Mouse (Mus musculus): ENCODE data around the gene Psmd12.

Psmd12 gene

DNA sequence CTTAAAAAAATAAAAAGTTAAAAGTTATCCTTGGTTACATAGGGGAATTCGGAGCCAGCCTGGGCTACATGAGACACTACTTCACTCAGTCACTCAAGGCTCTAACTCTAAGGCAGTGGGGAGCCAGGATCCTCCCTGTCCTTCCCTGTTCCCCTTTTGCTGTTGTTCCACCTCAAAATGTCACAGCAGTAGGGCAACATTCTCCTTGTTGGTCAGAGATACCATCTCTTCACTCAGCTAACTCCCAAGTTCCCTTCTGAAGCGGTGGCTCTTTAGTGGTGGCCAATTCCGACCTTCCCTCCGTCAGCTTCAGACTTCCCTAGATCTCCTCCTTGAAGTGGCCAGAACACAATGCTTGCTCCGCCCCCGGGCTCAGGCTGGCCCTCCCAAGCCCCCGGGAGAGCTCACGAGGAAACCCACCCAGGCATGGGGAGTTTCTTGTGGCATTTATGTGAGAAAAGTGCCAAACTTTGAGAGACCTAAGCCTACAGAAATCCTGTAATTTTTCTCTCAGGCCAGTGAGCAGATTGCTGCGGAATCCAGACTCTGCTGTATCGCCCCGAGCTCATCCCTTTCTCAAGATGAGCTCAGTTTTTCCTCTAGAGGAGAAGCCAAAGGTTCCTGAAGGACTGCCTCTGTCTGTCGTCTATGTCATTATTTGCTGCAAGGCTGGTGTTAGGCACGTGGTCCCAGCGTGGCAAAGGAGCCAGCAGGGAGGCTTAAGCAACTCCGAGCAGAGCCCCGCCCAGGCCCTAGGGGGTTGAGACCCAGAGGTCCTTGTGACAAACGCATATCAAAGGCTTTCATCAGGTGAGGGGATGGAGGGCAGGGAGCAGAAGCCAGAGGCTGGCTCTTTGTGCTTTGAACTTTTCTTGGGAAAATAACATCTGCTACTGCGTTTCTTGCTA is 31.3 kb downstream of the Psmd12 start:
- DNase-seq (ENCODE audit: low read depth), result peak; percentile 21

GRCm38 (mm10) chr11:107511954-107512353 is 32.7 kb downstream of the Psmd12 start:
- peak; percentile 86 for DNase-seq (ENCODE audit: low read depth)

DNA sequence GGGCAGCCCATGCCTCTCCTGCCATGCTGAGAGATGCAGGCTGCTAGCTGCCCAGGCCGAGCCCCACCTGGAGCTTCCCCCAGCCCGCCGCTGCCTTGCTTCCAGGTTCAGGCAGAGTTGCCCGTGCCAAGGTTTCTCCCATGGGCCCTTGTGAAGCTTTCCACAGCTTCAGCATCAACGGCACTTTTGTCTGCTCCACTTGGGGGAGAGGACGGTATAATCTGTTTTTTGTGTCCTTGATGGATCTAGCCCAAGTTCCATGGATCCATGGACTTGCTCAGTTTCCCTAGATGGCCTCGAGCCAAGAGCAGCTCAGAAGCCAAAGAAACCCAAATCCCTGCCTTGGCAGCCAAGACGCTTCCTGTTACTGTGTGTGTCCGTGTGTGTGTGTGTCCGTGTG is 33.8 kb downstream of the Psmd12 start:
- DNase-seq (ENCODE audit: low read depth), result no peak

DNA sequence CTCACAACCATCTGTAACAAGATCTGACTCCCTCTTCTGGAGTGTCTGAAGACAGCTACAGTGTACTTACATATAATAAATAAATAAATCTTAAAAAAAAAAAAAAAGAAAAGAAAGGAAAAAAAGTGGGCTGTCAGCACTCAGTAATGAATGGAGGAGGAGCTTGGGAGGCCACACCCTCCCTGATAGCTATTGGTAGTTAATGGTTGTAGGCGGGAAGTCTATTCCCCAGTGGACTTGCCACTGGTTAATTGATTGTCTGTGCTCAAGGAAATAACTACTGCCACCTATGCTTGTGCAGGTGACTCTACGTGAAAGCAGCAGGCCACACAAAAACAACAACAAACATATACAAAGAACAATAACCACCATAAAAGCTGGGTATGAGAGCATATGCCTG is 37.1 kb downstream of the Psmd12 start:
- no peak for DNase-seq (ENCODE audit: low read depth)

- DNase-seq (ENCODE audit: low read depth), result no peak
These were observed 39.6 kb downstream of the Psmd12 start for GRCm38 (mm10) chr11:107518645-107519429.

DNA sequence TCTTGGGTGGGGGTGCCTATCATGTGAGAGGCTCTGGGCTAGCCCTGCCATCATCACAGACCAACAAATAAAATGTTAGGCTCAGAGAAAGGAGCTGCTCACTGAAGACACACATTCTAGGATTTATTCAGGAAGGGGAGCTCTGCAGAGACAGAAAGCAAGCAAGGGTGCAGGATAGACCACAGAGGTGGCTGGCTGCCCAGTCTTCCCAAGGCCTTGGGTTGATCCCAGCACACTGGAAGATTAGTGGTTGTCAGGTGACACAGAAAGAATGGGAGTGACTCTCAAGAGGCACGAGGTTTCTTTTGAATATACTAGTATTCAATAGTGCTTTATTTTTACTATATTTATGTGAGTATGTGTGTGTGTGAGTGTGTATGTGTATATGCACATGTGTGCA is 41.9 kb downstream of the Psmd12 start:
- no peak for DNase-seq (ENCODE audit: low read depth)

DNA sequence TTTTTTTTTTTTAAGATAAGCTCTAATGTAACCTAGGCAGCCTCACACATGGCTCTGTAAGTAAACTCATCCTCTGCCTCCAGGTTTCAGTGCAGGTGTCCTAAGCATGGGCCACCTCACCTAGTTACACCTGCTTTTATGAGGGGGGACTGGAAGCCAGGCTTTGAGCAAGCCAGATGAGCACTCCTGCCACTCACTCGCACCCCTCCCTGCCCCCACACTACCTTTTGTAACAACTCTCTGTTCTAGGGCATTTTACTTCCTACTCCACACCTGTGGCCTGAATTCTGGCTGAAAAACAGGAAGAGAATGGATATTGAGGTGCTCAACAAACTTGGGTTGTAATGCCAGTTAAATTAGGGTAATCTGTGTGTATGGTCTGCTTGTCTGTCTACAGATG is 45.7 kb downstream of the Psmd12 start:
- no peak for DNase-seq (ENCODE audit: low read depth)

- no peak for DNase-seq (ENCODE audit: low read depth)
These were observed 48.3 kb downstream of the Psmd12 start for GRCm38 (mm10) chr11:107527632-107528031.

- peak; percentile 83 for DNase-seq (ENCODE audit: low read depth)
These were observed 50.0 kb downstream of the Psmd12 start for GRCm38 (mm10) chr11:107529320-107529719.

DNA sequence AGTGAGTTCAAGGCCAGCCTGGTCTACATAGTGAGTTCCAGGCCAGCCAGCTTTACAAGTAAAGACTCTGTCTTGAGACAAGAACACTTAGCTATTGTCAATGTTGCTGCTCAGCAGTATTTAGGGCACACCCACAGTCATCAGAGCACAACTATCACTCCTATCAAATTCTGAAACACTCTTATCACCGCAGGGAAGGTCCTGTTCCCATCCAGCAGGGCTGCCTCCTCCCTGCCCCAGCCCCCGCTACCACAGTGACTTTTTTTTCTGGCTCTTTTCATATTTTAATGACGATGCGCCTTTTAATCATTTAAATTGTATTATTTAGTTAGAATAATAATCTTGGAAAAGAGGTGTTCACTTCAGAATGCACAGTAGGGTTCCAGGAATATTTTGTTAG is 52.2 kb downstream of the Psmd12 start:
- no peak for DNase-seq (ENCODE audit: low read depth)

- DNase-seq (ENCODE audit: low read depth), result no peak
These were observed 53.0 kb downstream of the Psmd12 start for GRCm38 (mm10) chr11:107532271-107532670.

GRCm38 (mm10) chr11:107538994-107539393 is 59.7 kb downstream of the Psmd12 start:
- DNase-seq (ENCODE audit: low read depth), result peak; percentile 39

GRCm38 (mm10) chr11:107540339-107540738 is 61.1 kb downstream of the Psmd12 start:
- DNase-seq (ENCODE audit: low read depth), result no peak

DNA sequence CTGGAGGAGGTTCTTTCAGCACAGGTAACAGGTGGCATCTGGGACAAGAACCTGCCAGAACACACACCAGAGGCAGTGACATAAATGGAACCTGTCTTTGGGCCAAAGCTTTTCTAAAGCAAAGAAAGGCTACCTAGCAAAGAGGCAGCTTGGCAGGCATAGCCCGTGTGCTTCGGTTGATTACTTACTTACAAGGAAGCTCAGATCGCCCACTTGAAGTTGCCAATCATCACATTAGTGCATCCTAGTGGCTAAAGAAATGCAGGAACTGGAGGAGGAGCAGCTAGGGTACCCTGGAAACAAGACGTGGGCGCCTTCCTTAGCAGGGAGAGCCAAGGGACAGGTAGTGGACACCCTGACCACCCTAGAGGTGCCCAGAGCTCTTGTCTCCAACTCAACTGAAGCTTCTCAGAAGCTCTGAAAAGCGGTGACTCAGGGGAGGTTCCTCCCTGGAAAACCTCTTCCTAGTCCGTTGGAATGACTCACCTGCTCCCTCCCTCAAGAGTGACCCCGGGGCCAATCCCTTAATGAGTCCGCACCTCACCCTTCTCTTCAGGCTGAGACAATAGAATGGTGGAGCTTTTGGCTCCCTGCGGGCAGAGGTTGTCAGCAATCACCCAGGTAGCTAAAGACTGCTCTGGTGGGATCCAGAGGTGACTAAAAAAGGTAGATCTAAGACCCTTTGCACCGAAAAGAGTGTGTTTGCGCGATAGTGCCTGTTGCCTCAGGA is 66.6 kb downstream of the Psmd12 start:
- peak; percentile 66 for DNase-seq (ENCODE audit: low read depth)

DNA sequence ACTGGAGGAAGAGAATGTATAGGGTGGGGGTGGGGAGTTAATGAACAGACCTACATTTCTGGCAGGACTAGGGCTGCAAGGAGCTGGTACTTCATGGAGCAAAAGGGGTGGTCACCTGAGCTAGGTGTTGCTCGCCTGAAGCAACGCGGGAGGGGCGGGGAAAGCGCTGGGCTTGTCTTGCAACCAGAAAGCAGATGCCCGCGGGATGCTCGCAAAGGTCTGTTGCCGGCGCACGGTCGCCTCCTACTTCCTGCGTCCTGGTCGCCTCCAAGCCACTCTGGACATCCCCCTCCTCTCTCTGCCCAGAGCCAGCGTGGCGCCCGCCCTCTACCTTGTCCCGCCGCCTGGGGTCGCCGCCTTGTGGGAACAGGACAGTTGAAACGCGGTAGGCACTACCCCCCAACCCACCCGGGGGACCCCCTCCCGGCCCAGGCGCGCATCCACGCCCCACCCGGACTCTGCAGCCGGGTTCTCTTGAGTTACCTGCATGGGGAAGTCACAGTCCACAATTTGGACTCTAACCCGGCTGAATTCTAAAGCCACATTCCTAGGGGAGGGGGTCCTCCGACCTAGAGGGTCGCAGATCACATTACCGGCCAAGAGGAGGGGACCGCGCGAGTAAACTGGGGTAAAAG is 67.5 kb downstream of the Psmd12 start:
- peak; percentile 52 for DNase-seq (ENCODE audit: low read depth)

DNA sequence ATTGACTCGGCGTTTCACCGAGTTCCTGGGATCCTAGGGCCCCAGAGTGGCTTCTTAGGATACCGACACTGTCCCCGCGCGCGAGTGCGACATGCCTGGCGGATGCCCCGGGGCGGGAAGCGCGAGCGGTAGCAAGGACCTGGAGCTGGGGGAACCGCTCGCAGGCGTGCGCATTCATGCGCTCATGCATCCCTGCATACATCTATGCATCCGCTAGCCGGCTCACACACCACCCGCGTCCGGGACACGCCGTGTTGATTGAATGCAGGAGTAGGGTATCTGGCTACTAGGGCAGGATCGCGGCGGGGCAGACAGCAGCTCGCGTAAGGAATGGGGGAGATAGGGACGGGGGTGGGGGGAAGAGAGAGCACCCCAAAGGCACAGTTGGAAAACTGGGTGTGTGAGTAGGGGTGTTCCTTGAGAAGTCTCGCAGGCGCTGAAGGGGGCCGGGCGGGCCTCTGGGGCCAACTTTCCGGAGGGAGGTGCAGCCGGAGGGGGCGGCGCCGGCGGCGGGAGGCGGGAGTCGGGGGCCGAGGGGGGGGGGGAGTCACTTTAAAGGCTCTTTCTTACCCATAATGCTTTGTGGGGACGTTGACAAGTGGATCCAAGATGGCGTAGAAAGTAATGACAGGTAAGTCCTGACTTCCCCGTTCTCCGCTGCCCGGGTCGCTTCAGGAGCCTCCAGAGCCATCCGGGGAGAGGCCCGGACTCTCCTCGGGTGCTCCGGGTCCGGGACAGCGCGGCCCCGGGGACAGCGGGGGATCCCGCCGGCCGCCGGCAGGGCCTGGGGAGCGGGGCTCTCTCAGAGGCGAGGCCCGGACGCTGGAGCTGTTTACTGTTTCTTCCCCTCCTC is 68.3 kb downstream of the Psmd12 start, which contains the start of gene Helz:
Gene Helz, plus strand, starts transcription at position 580 of the 853 bp plus-strand sequence.
- peak; percentile 90 for DNase-seq (ENCODE audit: low read depth)

DNA sequence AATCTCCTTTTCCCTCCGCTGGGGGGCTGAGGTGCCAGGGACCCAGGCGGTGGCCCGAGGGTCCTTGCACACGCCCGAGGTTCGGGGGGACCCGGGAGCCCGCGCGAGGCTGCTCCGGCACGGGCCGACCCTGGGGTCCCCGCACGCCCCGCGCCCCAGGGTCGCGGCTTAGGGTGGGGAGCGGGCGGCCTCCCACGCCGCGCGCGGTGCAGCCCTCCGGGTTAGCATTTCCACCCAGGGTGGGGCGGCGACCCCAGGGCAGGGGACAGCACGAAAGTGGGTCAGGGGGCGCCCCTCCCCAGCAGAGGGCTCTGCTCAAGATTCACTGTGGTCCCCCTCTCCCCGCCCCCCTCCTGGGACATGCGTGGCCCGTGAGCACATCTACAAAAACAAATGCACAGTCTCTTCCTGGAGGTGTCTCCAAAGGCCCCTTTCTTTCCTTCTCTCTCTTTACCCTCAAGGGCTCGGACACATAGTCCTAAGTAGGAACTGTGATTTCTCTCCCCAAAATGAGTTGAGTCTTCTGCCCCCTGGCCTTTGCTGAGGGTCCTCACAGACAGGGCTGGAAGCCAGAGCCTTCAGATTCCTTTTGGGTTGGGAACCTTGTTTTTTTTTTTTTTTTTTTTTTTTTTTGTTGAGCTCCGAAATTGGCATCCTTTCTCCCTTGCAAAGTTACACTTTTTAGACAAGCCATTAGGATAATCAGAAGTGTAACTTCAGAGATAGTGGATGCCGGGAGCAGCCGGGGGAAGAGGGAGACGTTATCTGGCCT is 69.1 kb downstream of the Psmd12 start:
- peak; percentile 28 for DNase-seq (ENCODE audit: low read depth)
